ENCODE assay signal across 22 mouse cellular contexts in the genomic region with DNA sequence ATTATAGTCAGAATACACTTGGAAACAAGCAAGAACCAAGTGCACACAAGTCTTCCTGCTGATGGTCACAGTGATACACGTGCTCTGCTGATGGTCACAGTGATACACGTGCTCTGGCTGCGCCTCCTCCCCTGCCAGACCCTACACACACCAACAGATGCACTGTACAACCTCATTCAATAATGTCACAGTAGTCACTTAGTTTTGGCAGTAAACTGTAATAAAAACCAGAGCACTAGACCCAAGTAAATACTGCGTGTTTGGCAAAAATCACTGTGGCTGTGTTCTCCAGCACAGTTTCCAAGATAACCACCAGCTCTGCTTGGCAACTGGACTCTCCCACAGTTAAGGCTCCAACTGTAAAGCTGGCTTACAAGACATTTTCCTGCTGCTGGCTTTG. TPM values are rescaled to one million over a fixed set of nuclear protein-coding genes. Genes with fewer than 3 reads are reported as not detected.
A peak's percentile ranks its signal among the peaks of the same experiment; 100 is the strongest.
DNase-seq lines count a peak whose midpoint lies in the region; ATAC-seq and TF ChIP-seq lines count a peak whose summit lies in the region.
"Had no signal": no experiment of that assay in that cellular context is flagged by ENCODE, and none has a peak within 500 bp of the region (broad histone marks: within the 10 kb centered on the region; RNA-seq: fewer than 3 reads in every experiment).

No protein-coding gene starts in this region.

- H3K4me2 ChIP-seq in kidney, postnatal 0 days (ENCODE audit: low read length), result no peak overlapping the region
- H3K4me2 ChIP-seq: embryonic facial prominence, embryonic 13.5 days; liver, embryonic 13.5 days; lung, embryonic 14.5 days; midbrain, embryonic 12.5 days; neural tube, embryonic 15.5 days; stomach, embryonic 15.5 days had no signal

- no peak for ATAC-seq in kidney, postnatal 0 days (replicated peaks; ENCODE audit: low FRiP score, low read depth)
- ATAC-seq in erythroid progenitor cell, adult 5-6 weeks (replicated peaks; ENCODE audit: low FRiP score, poor library complexity, severe bottlenecking), result no peak
- ATAC-seq: forebrain, embryonic 16.5 days; hindbrain, embryonic 16.5 days; intestine, postnatal 0 days had no signal

- H3K4me3 ChIP-seq in gastrocnemius, adult 2 months, result no peak overlapping the region
- H3K4me3 ChIP-seq in kidney, postnatal 0 days (replicated peaks; ENCODE audit: low read depth, low read length), result no peak overlapping the region
- H3K4me3 ChIP-seq: embryonic facial prominence, embryonic 13.5 days; liver, embryonic 13.5 days; midbrain, embryonic 12.5 days; neural tube, embryonic 15.5 days; stomach, embryonic 15.5 days had no signal

- DNase-seq in gastrocnemius, adult 2 months, result no peak
- no peak for DNase-seq in gastrocnemius, postnatal 36 days
- no peak for DNase-seq in kidney, postnatal 0 days (ENCODE audit: low spot score)
- no peak for DNase-seq in kidney, postnatal 14 days
- peak; percentile 3 to 11 for DNase-seq in right cerebral cortex, adult 2 months (ENCODE audit: low spot score in 2 of 2)
- DNase-seq in right cerebral cortex, postnatal 14 days, result no peak
- no peak for DNase-seq in thymus, adult 18-20 months
- DNase-seq: adrenal gland, adult 8-10 months; cerebellum, postnatal 14 days; kidney, postnatal 10 days; liver, embryonic 13.5 days; lung, embryonic 14.5 days; lung, postnatal 4 days; right cerebral cortex, postnatal 25 days had no signal

- no peak for TF ChIP-seq CTCF in gastrocnemius, adult 2 months (IDR thresholded peaks at IDR 0.05)
- no peak for TF ChIP-seq CTCF in kidney, postnatal 0 days (IDR thresholded peaks at IDR 0.05; ENCODE audit: low read depth)

- no peaks in the 10 kb centered on the region for H3K9me3 ChIP-seq in kidney, postnatal 0 days (replicated peaks; ENCODE audit: low read length)
- H3K9me3 ChIP-seq: embryonic facial prominence, embryonic 13.5 days; liver, embryonic 13.5 days; neural tube, embryonic 15.5 days; stomach, embryonic 15.5 days had no signal

- no peak overlapping the region for H3K9ac ChIP-seq in kidney, postnatal 0 days (ENCODE audit: low read depth, low read length)
- H3K9ac ChIP-seq: embryonic facial prominence, embryonic 13.5 days; liver, embryonic 13.5 days; lung, embryonic 14.5 days; midbrain, embryonic 12.5 days; neural tube, embryonic 15.5 days; stomach, embryonic 15.5 days had no signal

- H3K4me1 ChIP-seq in kidney, postnatal 0 days (replicated peaks; ENCODE audit: insufficient read depth, low read length), result 0 out of 2 replicates have a peak, but pooled peaks cover 5% of the 10 kb centered on the region

- intact Hi-C loops in gastrocnemius, adult 2 months (cut with DNase I), result loop anchor here (5.0 kb wide), 2 partner anchors 53 to 203 kb away; no protein-coding TSS in a partner anchor
- intact Hi-C loops in gastrocnemius, postnatal 36 days (cut with DNase I), result loop anchor here (5.0 kb wide), 1 partner anchor 33 kb away; no protein-coding TSS in a partner anchor

- H3K36me3 ChIP-seq in kidney, postnatal 0 days (ENCODE audit: insufficient read depth, low read length), result no peaks in the 10 kb centered on the region

- WGBS in kidney, postnatal 0 days, result 71% methylated on average over 4 of the region's 4 CpGs

- H3K27ac ChIP-seq in gastrocnemius, adult 2 months, result peak overlapping the region; percentile 20; the same call in 1 of the 2 replicates
- H3K27ac ChIP-seq in kidney, postnatal 0 days, result 0 out of 2 replicates have a peak overlapping the region, but pooled peaks have one; percentile 1
- H3K27ac ChIP-seq: embryonic facial prominence, embryonic 13.5 days; liver, embryonic 13.5 days; midbrain, embryonic 12.5 days; neural tube, embryonic 15.5 days; stomach, embryonic 15.5 days had no signal

- no peaks in the 10 kb centered on the region for H3K27me3 ChIP-seq in kidney, postnatal 0 days (ENCODE audit: insufficient read depth, low read length)
- H3K27me3 ChIP-seq: embryonic facial prominence, embryonic 13.5 days; midbrain, embryonic 12.5 days; neural tube, embryonic 15.5 days; stomach, embryonic 15.5 days had no signal

RNA-seq across cellular contexts. Expression of a gene that starts 4.9 kb away (rescaled TPM):
- 10 to 100 TPM; 16.4 to 29.2 TPM for total RNA-seq in gastrocnemius, adult 2 months (2021)
- total RNA-seq in gastrocnemius, postnatal 36 days (2021), result 10 to 100 TPM; 17.1 to 27.5 TPM
- polyA plus RNA-seq in kidney, postnatal 0 days (2015; fragmentation: Nextera tagmentation; extraction: Ambion mirVana), result 12.5 and 13.5 TPM in 2 replicates
- 7.6 and 11.3 TPM in 2 replicates for total RNA-seq in erythroid progenitor cell, adult 5-6 weeks (2015; ENCODE audit: low replicate concordance)
- 3.0 and 8.2 TPM in 2 replicates for total RNA-seq in erythroid progenitor cell, adult 5-6 weeks (2017; ENCODE audit: low replicate concordance)

Comparison
In these comparisons a context has a peak if more than half of its experiments do, and no peak if none do; other contexts are left out.
1. DNase-seq: peak in right cerebral cortex, adult 2 months (2 of 2); none in gastrocnemius, adult 2 months (single experiment), gastrocnemius, postnatal 36 days (0 of 2), kidney, postnatal 0 days (single experiment), kidney, postnatal 14 days (single experiment), right cerebral cortex, postnatal 14 days (single experiment) and thymus, adult 18-20 months (0 of 2).